11 mouse cellular contexts compared by ENCODE assay signal in genomic region chr13:32660294-32660693, GRCm38 (mm10).
DNase-seq lines count a peak whose midpoint lies in the region; ATAC-seq and TF ChIP-seq lines count a peak whose summit lies in the region.
"Had no signal": no experiment of that assay in that cellular context is flagged by ENCODE, and none has a peak within 500 bp of the region (broad histone marks: within the 10 kb centered on the region; RNA-seq: fewer than 3 reads in every experiment).

No protein-coding gene starts in this region.

- no peak for ATAC-seq in intestine, postnatal 0 days
- ATAC-seq: lung, postnatal 0 days had no signal

- H3K9ac ChIP-seq in intestine, postnatal 0 days (ENCODE audit: low read depth, low read length), result no peak overlapping the region
- H3K9ac ChIP-seq: embryonic facial prominence, embryonic 15.5 days; neural tube, embryonic 13.5 days had no signal

- no peaks in the 10 kb centered on the region for H3K36me3 ChIP-seq in intestine, postnatal 0 days (ENCODE audit: control insufficient read depth, insufficient read depth)
- H3K36me3 ChIP-seq: embryonic facial prominence, embryonic 15.5 days; neural tube, embryonic 13.5 days had no signal

- no peak overlapping the region for H3K4me2 ChIP-seq in intestine, postnatal 0 days (replicated peaks; ENCODE audit: low read depth)
- H3K4me2 ChIP-seq: embryonic facial prominence, embryonic 15.5 days; neural tube, embryonic 13.5 days had no signal

- no peak overlapping the region for H3K4me3 ChIP-seq in intestine, postnatal 0 days (ENCODE audit: low read depth, low read length)
- H3K4me3 ChIP-seq: embryonic facial prominence, embryonic 15.5 days; neural tube, embryonic 13.5 days had no signal

- no peak for TF ChIP-seq CTCF in intestine, postnatal 0 days (IDR thresholded peaks at IDR 0.05; ENCODE audit: low read depth)

- 71% methylated on average over 4 of the region's 4 CpGs for WGBS in intestine, postnatal 0 days

- no peaks in the 10 kb centered on the region for H3K9me3 ChIP-seq in intestine, postnatal 0 days (ENCODE audit: control insufficient read depth)
- H3K9me3 ChIP-seq: embryonic facial prominence, embryonic 15.5 days; neural tube, embryonic 13.5 days had no signal

- intact Hi-C loops in gastrocnemius, postnatal 14 days (cut with DNase I; ENCODE audit: low total_unique reads), result no loop called here

- no peaks in the 10 kb centered on the region for H3K4me1 ChIP-seq in intestine, postnatal 0 days (replicated peaks; ENCODE audit: control insufficient read depth, insufficient read depth, low read length)
- H3K4me1 ChIP-seq: neural tube, embryonic 13.5 days had no signal

- DNase-seq in adrenal gland, postnatal 14 days, result peak; percentile 16
- DNase-seq in adrenal gland, postnatal 10 days, result no peak
- peak; percentile 69 for DNase-seq in 3T3-L1 (ENCODE audit: low read depth, low spot score)
- peak; percentile 33 for DNase-seq in gastrocnemius, postnatal 14 days
- DNase-seq in induced T-regulatory cell, adult 2 months (ENCODE audit: low read depth), result peak; percentile 23
- DNase-seq in spleen, postnatal 36 days (ENCODE audit: low spot score in 2 of 2), result no peak
- no peak for DNase-seq in cerebellum, adult 9-11 months

- no peaks in the 10 kb centered on the region for H3K27me3 ChIP-seq in intestine, postnatal 0 days (replicated peaks; ENCODE audit: control insufficient read depth, insufficient read depth, low read length)
- H3K27me3 ChIP-seq: embryonic facial prominence, embryonic 15.5 days; neural tube, embryonic 13.5 days had no signal

- H3K27ac ChIP-seq in intestine, postnatal 0 days (ENCODE audit: low read depth, low read length), result no peak overlapping the region
- H3K27ac ChIP-seq: embryonic facial prominence, embryonic 15.5 days; neural tube, embryonic 13.5 days had no signal

Comparison
In these comparisons a context has a peak if more than half of its experiments do, and no peak if none do; other contexts are left out.
1. DNase-seq: peak in adrenal gland, postnatal 14 days (single experiment), 3T3-L1 (single experiment), gastrocnemius, postnatal 14 days (single experiment) and induced T-regulatory cell, adult 2 months (single experiment); none in adrenal gland, postnatal 10 days (single experiment), spleen, postnatal 36 days (0 of 2) and cerebellum, adult 9-11 months (single experiment).